Mouse (Mus musculus) testis, adult 10 weeks (tissue): ENCODE results near the gene Cyp2b23. TPM values are rescaled to one million over a fixed set of nuclear protein-coding genes. Genes with fewer than 3 reads are reported as not detected.

ENCODE experiments used
- polyA plus RNA-seq: library from polyadenylated mRNA; stranded (reverse); fragments of 350-450 nt; fragmentation: Illumina TruSeq; extraction: RNeasy Lipid Tissue Mini Kit (QIAGEN cat#74804); gene quantifications from one replicate; pipeline ENCODE4 v1.2.3, GENCODE M21; 2014; ENCODE audit warnings: low read depth, low replicate concordance

Cyp2b23 gene
- polyA plus RNA-seq: 0.18 TPM

DNA sequence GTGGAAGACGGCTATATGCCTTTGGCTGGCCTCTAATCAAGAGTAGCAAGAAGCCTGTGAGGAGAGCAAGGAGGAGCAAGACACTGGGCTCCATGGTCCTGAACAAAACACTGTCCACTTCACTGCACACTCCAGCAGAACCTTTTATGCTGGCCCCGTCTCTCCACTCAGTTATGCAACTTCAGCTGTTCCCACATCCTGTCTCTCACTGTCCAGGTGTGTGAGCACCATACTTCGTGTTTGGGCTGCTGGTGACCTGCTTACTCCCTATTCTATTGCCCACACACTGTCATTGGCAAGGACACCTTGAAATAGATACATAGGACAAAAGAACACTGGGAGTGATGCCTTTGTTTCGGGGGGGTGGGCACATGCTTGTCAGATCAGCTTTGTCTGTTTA, at the start of gene Cyp2b23:
TSS of gene Cyp2b23 (minus strand) at position 101 of the 400 bp plus-strand sequence.

DNA sequence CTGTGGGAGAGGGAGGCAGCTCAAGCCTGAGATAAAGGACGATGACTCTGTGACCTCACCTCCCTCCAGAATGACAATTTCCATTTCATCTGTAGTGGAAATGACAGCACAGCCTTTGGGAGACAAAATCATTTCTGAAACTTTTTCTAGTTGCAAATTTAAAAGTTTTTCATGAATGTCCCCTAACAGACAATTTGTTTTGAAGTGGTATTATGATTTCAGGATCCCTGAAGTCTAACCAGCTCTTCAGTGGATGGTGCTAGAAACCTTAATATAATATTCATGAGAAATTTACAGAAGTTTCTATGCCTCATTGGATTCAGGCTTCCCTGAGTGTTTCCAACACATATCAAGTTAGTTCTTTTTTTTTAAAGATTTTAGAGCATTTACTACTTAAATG, 67.9 kb downstream of the Cyp2b23 start, which contains the start of gene Vmn1r185:
TSS of gene Vmn1r185 (minus strand) at position 101 of the 400 bp plus-strand sequence.

Other genes with a start within 250 kb of the Cyp2b23 start
- gene Nlrp9a, start 151.4 kb downstream of the Cyp2b23 start, polyA plus RNA-seq: not detected
- gene Vmn1r185, start 68.0 kb downstream of the Cyp2b23 start, polyA plus RNA-seq: 0.43 TPM
- 1.9 TPM for gene Cyp2b19, start 70.7 kb upstream of the Cyp2b23 start, polyA plus RNA-seq
- not detected for gene Cyp2g1, start 122.5 kb upstream of the Cyp2b23 start, polyA plus RNA-seq
- gene Cyp2a5, start 148.9 kb upstream of the Cyp2b23 start, polyA plus RNA-seq: not detected